Mouse (Mus musculus): ENCODE measurements around the gene 2310007B03Rik.

GRCm38 (mm10) chr1:93184071-93184828, 23.5 kb upstream of the 2310007B03Rik start:
- TF ChIP-seq POLR2A (IDR thresholded peaks at IDR 0.05; ENCODE audit: borderline replicate concordance, extremely low read depth, insufficient read depth, insufficient read length, poor library complexity, severe bottlenecking) (no peak), CTCF (IDR thresholded peaks at IDR 0.05; ENCODE audit: borderline replicate concordance, extremely low read depth, insufficient read depth, insufficient read length) (no peak)
